Mouse (Mus musculus) hindbrain, postnatal 0 days (tissue): ENCODE data around the gene Tnks1bp1. TPM values are rescaled to one million over a fixed set of nuclear protein-coding genes. Genes with fewer than 3 reads are reported as not detected.
A peak's percentile ranks its signal among the peaks of the same experiment; 100 is the strongest.

Experiments used
- ATAC-seq: fragments of 200-750 bp; cut with Nextera tagmentation; 2 replicates; pipeline ENCODE4 v1.8.0; 2017; ENCODE audit warnings: mild to moderate bottlenecking, moderate TSS enrichment, moderate library complexity
- DNase-seq: peaks from one replicate; pipeline ENCODE4 v3.0.0-alpha.2; 2015; ENCODE audit warnings: low spot score
- H3K27ac ChIP-seq: fragments of 300-500 bp; sonication (generic); 2 replicates; pipeline ENCODE4 v1.5.1; 2014; ENCODE audit warnings: mild to moderate bottlenecking
- H3K27me3 ChIP-seq: fragments of 300-500 bp; sonication (generic); 2 replicates; pipeline ENCODE4 v1.6.1; 2014; ENCODE audit warnings: low read length, mixed read lengths; ENCODE audit not compliant: insufficient read depth
- H3K36me3 ChIP-seq: fragments of 300-500 bp; sonication (generic); 2 replicates; pipeline ENCODE4 v1.6.1; 2014; ENCODE audit warnings: low read length, mixed read lengths; ENCODE audit not compliant: insufficient read depth
- H3K4me1 ChIP-seq: fragments of 300-500 bp; sonication (generic); 2 replicates; pipeline ENCODE4 v1.6.1; 2014; ENCODE audit warnings: antibody characterized with exemption, low read length, mixed read lengths; ENCODE audit not compliant: insufficient read depth
- H3K4me2 ChIP-seq: fragments of 300-500 bp; sonication (generic); 2 replicates; pipeline ENCODE4 v1.6.1; 2014; ENCODE audit warnings: low read depth, mild to moderate bottlenecking, low read length, moderate library complexity, mixed read lengths
- H3K4me3 ChIP-seq: fragments of 300-500 bp; sonication (generic); 2 replicates; pipeline ENCODE4 v1.5.1; 2014; ENCODE audit warnings: low read length
- H3K9ac ChIP-seq: fragments of 300-500 bp; sonication (generic); replicated peaks from 2 replicates; pipeline ENCODE4 v1.6.1; 2014; ENCODE audit warnings: mild to moderate bottlenecking, low read length, moderate library complexity, mixed read lengths
- H3K9me3 ChIP-seq: fragments of 300-500 bp; sonication (generic); 2 replicates; pipeline ENCODE4 v1.6.1; 2016; ENCODE audit warnings: low read length, mixed read lengths
- CTCF ChIP-seq: IDR thresholded peaks from 2 replicates; pipeline ENCODE4 v1.5.1; 2016; ENCODE audit warnings: antibody characterized with exemption, control low read depth, low read depth
- WGBS: fragments of 180-500 bp; shearing (Covaris S2); extraction: QIAGEN DNeasy Blood & Tissue Kit; methylation state at CpG from one replicate; pipeline ENCODE4 v1.1.7; 2014; 5-methylcytosine and 5-hydroxymethylcytosine counted together
- polyA plus RNA-seq: library from polyadenylated mRNA; unstranded; fragments of >200 nt; fragmentation: Nextera tagmentation; extraction: Ambion mirVana; gene quantifications from 2 replicates; pipeline ENCODE4 v1.2.1, GENCODE M21; 2015
- total RNA-seq: library from RNA; depleted of rRNA; stranded (reverse); fragments of >200 nt; gene quantifications from 2 replicates; pipeline ENCODE4 v1.2.3, GENCODE M21; 2014; rRNA removed

The Tnks1bp1 gene
- total and polyA plus RNA-seq, 2 experiments from 2014 or later = 17.4 to 70.0 TPM

GRCm38 (mm10) chr2:85098824-85099511 lies 51.1 kb downstream of the Tnks1bp1 start:
- DNase-seq (no peak), ATAC-seq (no peak)
- Histone ChIP-seq H3K4me1 (no peaks in the 10 kb centered on the region), H3K27me3 (no peaks in the 10 kb centered on the region), H3K9me3 (0 out of 2 replicates have a peak, but pooled peaks cover 2% of the 10 kb centered on the region), H3K36me3 (no peaks in the 10 kb centered on the region), H3K4me2 (no peak overlapping the region), H3K4me3 (no peak overlapping the region), H3K9ac (no peak overlapping the region), H3K27ac (no peak overlapping the region)
- TF ChIP-seq CTCF = no peak
- 66% methylated on average over 7 of the region's 7 CpGs for WGBS

GRCm38 (mm10) chr2:85103201-85103600 lies 55.4 kb downstream of the Tnks1bp1 start:
- Histone ChIP-seq H3K36me3 (no peaks in the 10 kb centered on the region), H3K9ac (no peak overlapping the region), H3K4me1 (no peaks in the 10 kb centered on the region), H3K9me3 (0 out of 2 replicates have a peak, but pooled peaks cover 2% of the 10 kb centered on the region), H3K27ac (no peak overlapping the region), H3K4me3 (no peak overlapping the region), H3K27me3 (no peaks in the 10 kb centered on the region), H3K4me2 (no peak overlapping the region)
- no peak for TF ChIP-seq CTCF
- 80% methylated on average over 8 of the region's 8 CpGs for WGBS
- DNase-seq (no peak), ATAC-seq (no peak)

GRCm38 (mm10) chr2:85105426-85106013 lies 57.7 kb downstream of the Tnks1bp1 start:
- Histone ChIP-seq H3K4me2 (no peak overlapping the region), H3K4me1 (no peaks in the 10 kb centered on the region), H3K36me3 (no peaks in the 10 kb centered on the region), H3K4me3 (no peak overlapping the region), H3K27me3 (no peaks in the 10 kb centered on the region), H3K9ac (no peak overlapping the region), H3K9me3 (0 out of 2 replicates have a peak, but pooled peaks cover 2% of the 10 kb centered on the region), H3K27ac (no peak overlapping the region)
- WGBS = 80% methylated on average over 11 of the region's 11 CpGs
- ATAC-seq = no peak
- no peak for DNase-seq
- TF ChIP-seq CTCF = no peak

DNA sequence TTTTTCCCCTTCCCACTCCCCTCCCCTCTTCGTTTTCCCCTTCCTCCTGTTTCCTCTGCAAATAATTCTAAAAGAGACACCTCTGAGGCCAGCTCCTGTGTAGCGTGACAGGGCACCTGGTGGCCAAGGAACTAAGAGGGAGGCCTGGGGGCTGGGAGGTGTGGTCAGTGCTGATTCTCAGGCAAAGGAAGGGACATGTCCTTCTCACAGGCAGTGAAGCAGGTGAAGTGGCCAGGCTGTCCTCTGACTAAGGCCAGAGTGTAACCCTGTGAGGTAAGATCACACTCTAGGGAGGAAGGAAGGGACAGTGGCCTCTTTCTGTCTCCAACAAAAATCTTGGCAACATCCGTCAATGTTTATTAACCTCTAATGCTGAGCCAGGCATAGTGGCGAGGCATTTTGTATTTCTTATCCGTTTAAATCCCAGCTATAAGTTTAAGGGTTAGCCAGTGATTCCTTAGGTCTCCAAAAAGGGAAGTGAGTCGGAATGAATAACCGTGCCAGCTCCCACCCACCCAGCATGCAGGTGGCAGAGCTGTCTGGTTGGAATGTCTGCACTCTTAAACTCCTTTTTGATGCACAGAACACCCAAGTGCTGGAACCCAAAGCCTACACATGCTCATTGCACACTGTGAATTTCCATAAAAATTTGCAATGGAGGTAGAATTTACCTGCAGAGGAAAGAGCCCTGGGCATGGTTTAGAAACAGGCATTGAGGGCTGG lies 58.4 kb downstream of the Tnks1bp1 start:
- Histone ChIP-seq H3K36me3 (no peaks in the 10 kb centered on the region), H3K4me1 (no peaks in the 10 kb centered on the region), H3K27me3 (no peaks in the 10 kb centered on the region), H3K9ac (no peak overlapping the region), H3K9me3 (0 out of 2 replicates have a peak, but pooled peaks cover under 1% of the 10 kb centered on the region), H3K27ac (no peak overlapping the region), H3K4me3 (no peak overlapping the region), H3K4me2 (no peak overlapping the region)
- ATAC-seq = no peak
- no peak for TF ChIP-seq CTCF
- no peak for DNase-seq
- 75% methylated on average over 7 of the region's 7 CpGs for WGBS

DNA sequence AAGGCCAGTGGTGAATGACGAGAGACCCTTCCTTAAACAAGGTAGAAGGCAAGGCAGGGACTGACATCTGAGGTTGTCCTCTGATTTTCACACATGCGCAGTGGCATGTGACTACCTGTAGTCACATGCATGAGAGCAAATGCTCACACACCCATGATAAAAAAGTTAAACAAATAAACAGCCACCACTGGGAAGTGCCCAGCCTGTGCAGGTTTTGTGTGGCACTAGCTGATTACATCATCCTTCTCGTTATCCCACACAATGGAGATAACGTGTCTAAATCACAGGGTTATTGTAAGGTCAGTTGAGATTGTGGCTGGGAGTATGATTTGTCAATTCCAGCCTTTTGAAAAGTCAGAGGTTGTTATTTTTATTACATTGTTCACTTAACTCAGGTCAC lies 59.1 kb downstream of the Tnks1bp1 start:
- H3K4me1 ChIP-seq = no peaks in the 10 kb centered on the region
- ATAC-seq (no peak), DNase-seq (no peak)
- TF ChIP-seq CTCF = no peak
- H3K4me2 ChIP-seq = no peak overlapping the region
- 81% methylated on average over 4 of the region's 4 CpGs for WGBS
- no peak overlapping the region for H3K27ac ChIP-seq
- no peaks in the 10 kb centered on the region for H3K36me3 ChIP-seq
- no peak overlapping the region for H3K9ac ChIP-seq
- H3K4me3 ChIP-seq = no peak overlapping the region
- no peaks in the 10 kb centered on the region for H3K27me3 ChIP-seq
- H3K9me3 ChIP-seq = no peaks in the 10 kb centered on the region

GRCm38 (mm10) chr2:85110288-85110875 lies 62.6 kb downstream of the Tnks1bp1 start:
- H3K4me1 ChIP-seq = no peaks in the 10 kb centered on the region
- H3K4me3 ChIP-seq = no peak overlapping the region
- H3K4me2 ChIP-seq = no peak overlapping the region
- no peaks in the 10 kb centered on the region for H3K9me3 ChIP-seq
- ATAC-seq (peak; percentile 84), DNase-seq (peak; percentile 70)
- 63% methylated on average over 9 of the region's 9 CpGs for WGBS
- H3K36me3 ChIP-seq = no peaks in the 10 kb centered on the region
- no peak overlapping the region for H3K27ac ChIP-seq
- H3K9ac ChIP-seq = no peak overlapping the region
- TF ChIP-seq CTCF = no peak
- H3K27me3 ChIP-seq = no peaks in the 10 kb centered on the region

Other genes with a start within 250 kb of the Tnks1bp1 start
- 12.8 and 22.6 TPM in 2 replicates for gene Ube2l6, start 249.2 kb upstream of the Tnks1bp1 start, total RNA-seq
- gene Ube2l6, start 249.2 kb upstream of the Tnks1bp1 start, polyA plus RNA-seq = 16.8 and 17.7 TPM in 2 replicates
- gene Smtnl1, start 225.4 kb upstream of the Tnks1bp1 start, total RNA-seq = 0.75 TPM in 1 of 2 replicates, not detected in the other
- not detected in 2 replicates for gene Smtnl1, start 225.4 kb upstream of the Tnks1bp1 start, polyA plus RNA-seq
- gene Timm10, start 221.0 kb upstream of the Tnks1bp1 start, total RNA-seq = 44.5 and 57.3 TPM in 2 replicates
- gene Timm10, start 221.0 kb upstream of the Tnks1bp1 start, polyA plus RNA-seq = 82.5 and 91.7 TPM in 2 replicates
- 5.8 and 9.3 TPM in 2 replicates for gene Slc43a1, start 209.2 kb upstream of the Tnks1bp1 start, total RNA-seq
- 1.3 and 1.5 TPM in 2 replicates for gene Slc43a1, start 209.2 kb upstream of the Tnks1bp1 start, polyA plus RNA-seq
- 10.1 and 12.2 TPM in 2 replicates for gene Rtn4rl2, start 161.3 kb upstream of the Tnks1bp1 start, total RNA-seq
- gene Rtn4rl2, start 161.3 kb upstream of the Tnks1bp1 start, polyA plus RNA-seq = 4.2 and 4.3 TPM in 2 replicates
- 4.9 and 9.7 TPM in 2 replicates for gene Slc43a3, start 111.4 kb upstream of the Tnks1bp1 start, total RNA-seq
- 4.1 and 6.4 TPM in 2 replicates for gene Slc43a3, start 111.4 kb upstream of the Tnks1bp1 start, polyA plus RNA-seq
- not detected in 2 replicates for gene Prg2, start 67.6 kb upstream of the Tnks1bp1 start, total RNA-seq
- gene Prg2, start 67.6 kb upstream of the Tnks1bp1 start, polyA plus RNA-seq = not detected in 2 replicates
- gene Prg3, start 59.8 kb upstream of the Tnks1bp1 start, total RNA-seq = not detected in 2 replicates
- gene Prg3, start 59.8 kb upstream of the Tnks1bp1 start, polyA plus RNA-seq = not detected in 2 replicates
- gene Ssrp1, start 10.8 kb upstream of the Tnks1bp1 start, total RNA-seq = 178 and 196 TPM in 2 replicates
- 141 and 142 TPM in 2 replicates for gene Ssrp1, start 10.8 kb upstream of the Tnks1bp1 start, polyA plus RNA-seq
- gene P2rx3, start 10.6 kb upstream of the Tnks1bp1 start, total RNA-seq = 1.1 and 1.7 TPM in 2 replicates
- 2.6 and 3.3 TPM in 2 replicates for gene P2rx3, start 10.6 kb upstream of the Tnks1bp1 start, polyA plus RNA-seq
- 22.2 and 24.2 TPM in 2 replicates for gene Aplnr, start 88.2 kb downstream of the Tnks1bp1 start, total RNA-seq
- 21.0 and 22.1 TPM in 2 replicates for gene Aplnr, start 88.2 kb downstream of the Tnks1bp1 start, polyA plus RNA-seq
- 27.3 and 33.7 TPM in 2 replicates for gene Lrrc55, start 149.2 kb downstream of the Tnks1bp1 start, total RNA-seq
- 9.0 and 9.7 TPM in 2 replicates for gene Lrrc55, start 149.2 kb downstream of the Tnks1bp1 start, polyA plus RNA-seq